Mouse (Mus musculus): ENCODE data around the gene Drc7. TPM values are rescaled to one million over a fixed set of nuclear protein-coding genes. Genes with fewer than 3 reads are reported as not detected.

Gene Drc7
- polyA plus RNA-seq, 1 experiment from 2014 or later = 2.4 TPM

DNA sequence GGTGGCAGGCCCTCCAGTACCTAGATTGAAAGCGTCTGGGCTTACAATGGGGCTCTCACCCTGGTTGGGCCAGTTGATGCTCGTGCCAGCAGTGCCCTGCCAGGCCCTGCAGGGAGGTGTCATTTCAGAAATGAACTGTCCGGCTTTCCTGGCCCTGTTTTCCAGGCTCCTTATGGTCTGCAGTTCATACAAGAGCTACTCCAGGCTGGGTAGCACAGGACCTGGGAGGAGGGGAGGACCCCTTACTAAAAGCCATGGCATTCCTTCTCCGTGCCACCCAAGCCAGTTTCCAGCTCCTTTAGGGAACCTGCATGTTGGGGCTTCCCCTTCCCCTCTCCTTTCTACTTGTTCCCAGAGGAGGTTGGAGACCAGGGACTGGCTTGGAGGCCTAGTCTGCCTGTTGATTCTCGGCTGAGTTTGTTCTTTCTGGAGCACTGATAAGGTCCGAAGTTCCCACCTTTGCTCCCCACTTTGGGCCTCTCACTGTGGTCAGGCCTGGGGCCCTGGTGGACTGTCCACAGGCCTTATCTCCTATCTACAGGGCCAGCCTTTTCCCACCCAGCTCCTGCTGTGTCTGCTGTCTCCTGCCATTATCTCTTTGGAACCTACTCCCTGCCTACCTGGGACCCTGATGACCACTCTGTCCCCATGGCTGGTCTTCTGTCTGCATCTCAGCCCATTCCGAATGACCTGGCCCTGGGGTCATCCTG lies 30.7 kb downstream of the Drc7 start:
- H3K4me3 ChIP-seq (replicated peaks) = no peak overlapping the region
- H3K9me3 ChIP-seq (replicated peaks) = no peaks in the 10 kb centered on the region
- H3K27me3 ChIP-seq = no peaks in the 10 kb centered on the region
- H3K27ac ChIP-seq (replicated peaks) = no peak overlapping the region
- peaks cover 52% of the 10 kb centered on the region for H3K36me3 ChIP-seq
- 91% methylated on average over 7 of the region's 7 CpGs for WGBS
- no peak overlapping the region for H3K4me2 ChIP-seq (replicated peaks)
- H3K9ac ChIP-seq = no peak overlapping the region
- ATAC-seq (ENCODE audit: insufficient number of reproducible peaks, low FRiP score, low TSS enrichment, low read depth) = no peak
- H3K4me1 ChIP-seq = peaks cover 13% of the 10 kb centered on the region

DNA sequence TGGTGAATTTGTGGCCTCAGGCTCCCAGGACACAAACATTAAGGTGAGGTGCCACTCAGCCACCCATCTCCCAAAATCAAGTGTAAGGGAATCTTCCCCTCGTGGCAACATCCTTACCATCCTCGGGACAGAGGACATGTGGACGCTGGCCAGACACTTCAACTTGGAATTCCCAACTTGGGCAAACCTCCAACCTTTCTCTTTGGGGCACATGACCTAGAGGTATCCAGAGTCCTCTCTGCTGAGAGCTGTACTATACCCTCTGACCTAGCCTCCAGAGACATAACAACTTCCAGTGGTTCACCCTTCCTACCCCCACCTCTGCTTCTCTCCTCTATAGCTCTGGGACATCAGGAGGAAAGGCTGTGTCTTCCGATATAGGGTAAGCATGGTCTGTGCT lies 38.7 kb downstream of the Drc7 start:
- ATAC-seq (ENCODE audit: insufficient number of reproducible peaks, low FRiP score, low TSS enrichment, low read depth) = no peak
- Histone ChIP-seq H3K4me3 (replicated peaks) (no peak overlapping the region), H3K9ac (no peak overlapping the region), H3K4me1 (no peaks in the 10 kb centered on the region), H3K27me3 (no peaks in the 10 kb centered on the region), H3K27ac (replicated peaks) (no peak overlapping the region), H3K36me3 (peaks cover 88% of the 10 kb centered on the region), H3K9me3 (replicated peaks) (no peaks in the 10 kb centered on the region), H3K4me2 (replicated peaks) (no peak overlapping the region)
- WGBS = 89% methylated on average over 4 of the region's 4 CpGs

DNA sequence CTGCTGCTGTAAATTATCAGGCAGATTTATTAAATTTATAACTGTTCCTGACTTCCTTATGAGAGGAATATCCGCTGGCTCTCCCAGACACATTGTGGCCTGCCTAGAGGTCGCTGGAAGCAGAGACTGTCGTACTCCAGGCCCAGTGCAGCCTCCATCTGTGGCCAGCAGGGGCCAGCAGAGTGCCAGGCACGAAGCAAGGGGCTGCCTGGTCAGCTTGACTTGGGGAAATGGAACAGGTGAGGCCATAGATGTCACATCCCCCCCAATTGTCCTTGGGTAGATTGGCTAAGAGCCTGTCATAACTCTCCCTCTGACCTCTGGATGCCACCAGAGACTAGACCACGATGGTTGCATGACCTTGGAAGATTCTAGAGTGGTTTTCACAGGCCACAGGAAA lies 44.1 kb downstream of the Drc7 start:
- no peak overlapping the region for H3K27ac ChIP-seq (replicated peaks)
- 0 out of 2 replicates have a peak, but pooled peaks have one; percentile 24 for ATAC-seq (ENCODE audit: insufficient number of reproducible peaks, low FRiP score, low TSS enrichment, low read depth)
- no peak overlapping the region for H3K9ac ChIP-seq
- H3K36me3 ChIP-seq = peaks cover 74% of the 10 kb centered on the region
- H3K9me3 ChIP-seq (replicated peaks) = no peaks in the 10 kb centered on the region
- H3K4me2 ChIP-seq (replicated peaks) = no peak overlapping the region
- H3K4me1 ChIP-seq = no peaks in the 10 kb centered on the region
- no peaks in the 10 kb centered on the region for H3K27me3 ChIP-seq
- H3K4me3 ChIP-seq (replicated peaks) = no peak overlapping the region
- WGBS = 18% methylated on average over 5 of the region's 5 CpGs

DNA sequence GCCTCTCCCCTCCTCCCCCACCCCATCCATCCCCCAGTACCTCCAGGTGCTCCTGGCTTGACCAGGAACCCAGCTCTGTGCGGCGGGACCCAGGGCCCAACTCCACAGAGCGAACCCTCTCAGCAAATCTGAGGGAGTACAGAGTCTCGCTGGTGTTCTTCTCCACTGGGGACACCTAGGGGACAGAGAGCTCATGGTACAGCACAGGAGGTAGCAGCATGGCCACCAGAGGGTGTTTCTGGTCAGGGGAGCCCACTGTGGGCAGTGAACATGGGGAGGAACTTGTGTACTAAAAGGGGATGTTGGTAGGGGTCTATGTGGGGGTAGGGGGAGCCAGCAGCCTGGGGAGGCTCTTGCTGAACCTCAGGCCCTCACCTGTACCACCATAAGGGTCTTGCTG lies 47.1 kb downstream of the Drc7 start:
- ATAC-seq (ENCODE audit: insufficient number of reproducible peaks, low FRiP score, low TSS enrichment, low read depth) = no peak
- H3K4me1 ChIP-seq = no peaks in the 10 kb centered on the region
- no peaks in the 10 kb centered on the region for H3K27me3 ChIP-seq
- no peak overlapping the region for H3K4me3 ChIP-seq (replicated peaks)
- no peak overlapping the region for H3K27ac ChIP-seq (replicated peaks)
- no peak overlapping the region for H3K4me2 ChIP-seq (replicated peaks)
- H3K9me3 ChIP-seq (replicated peaks) = no peaks in the 10 kb centered on the region
- 85% methylated on average over 4 of the region's 4 CpGs for WGBS
- H3K36me3 ChIP-seq = peaks cover 52% of the 10 kb centered on the region
- no peak overlapping the region for H3K9ac ChIP-seq

DNA sequence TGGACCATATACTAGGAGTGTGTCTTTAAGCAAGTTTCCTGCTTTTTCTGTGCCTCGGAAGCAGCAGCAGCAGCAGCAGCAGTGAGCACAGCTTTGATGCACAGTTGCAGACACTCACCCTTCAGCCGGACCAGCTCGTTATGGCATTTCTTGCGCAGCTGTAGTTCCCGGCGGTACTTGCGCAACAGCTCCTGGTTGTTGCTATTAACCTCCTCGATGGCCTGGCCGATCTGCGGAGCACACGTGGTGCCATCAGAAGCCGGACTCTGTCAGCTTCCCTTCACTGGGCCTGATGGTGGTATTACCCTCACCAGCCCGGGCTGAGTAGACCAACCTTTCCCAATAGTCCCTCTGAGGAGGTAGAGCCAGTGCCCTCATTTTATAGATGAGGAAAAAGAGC lies 52.4 kb downstream of the Drc7 start:
- no peak overlapping the region for H3K4me3 ChIP-seq (replicated peaks)
- no peaks in the 10 kb centered on the region for H3K4me1 ChIP-seq
- H3K9ac ChIP-seq = no peak overlapping the region
- no peak overlapping the region for H3K4me2 ChIP-seq (replicated peaks)
- peaks cover 10% of the 10 kb centered on the region for H3K36me3 ChIP-seq
- H3K27me3 ChIP-seq = no peaks in the 10 kb centered on the region
- ATAC-seq (ENCODE audit: insufficient number of reproducible peaks, low FRiP score, low TSS enrichment, low read depth) = no peak
- 88% methylated on average over 13 of the region's 13 CpGs for WGBS
- H3K27ac ChIP-seq (replicated peaks) = no peak overlapping the region
- H3K9me3 ChIP-seq (replicated peaks) = no peaks in the 10 kb centered on the region

DNA sequence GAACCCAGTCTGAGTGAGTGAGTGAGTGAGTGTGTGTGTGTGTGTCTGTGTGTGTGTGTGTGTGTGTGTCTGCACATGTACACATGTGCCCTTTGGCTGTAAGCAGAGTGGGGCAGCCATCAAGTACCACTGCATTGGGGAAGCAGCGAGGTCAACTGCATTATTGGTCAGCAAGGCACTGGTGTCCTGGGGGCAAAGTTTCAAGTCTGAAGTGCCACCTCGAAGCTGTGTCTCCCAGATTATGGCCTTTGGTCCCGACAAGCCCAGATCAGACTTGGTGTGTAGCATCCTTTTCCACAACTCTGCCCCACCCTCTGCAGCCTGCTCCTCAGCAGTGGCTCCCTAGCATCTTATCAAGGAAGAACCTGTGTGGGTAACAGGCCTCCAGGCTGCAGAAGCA lies 57.7 kb downstream of the Drc7 start:
- 86% methylated on average over 3 of the region's 3 CpGs for WGBS

DNA sequence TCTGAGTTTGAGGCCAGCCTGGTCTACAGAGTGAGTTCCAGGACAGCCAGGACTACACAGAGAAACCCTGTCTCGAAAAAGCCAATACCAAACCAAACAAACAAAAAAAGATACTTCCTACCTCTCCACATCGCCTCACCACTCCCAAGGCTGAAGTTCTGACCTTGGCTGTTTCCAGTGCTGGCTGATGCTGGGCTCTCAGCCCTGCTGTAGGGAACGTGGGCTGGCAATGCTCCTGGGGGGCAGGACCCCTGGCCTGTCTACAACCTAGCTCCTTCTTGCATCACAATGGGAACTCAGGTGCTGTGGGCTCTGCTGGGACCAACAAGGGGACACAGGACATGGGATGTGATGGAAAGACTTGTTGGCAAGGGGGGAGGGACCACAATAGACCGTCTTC lies 58.2 kb downstream of the Drc7 start:
- H3K4me3 ChIP-seq (replicated peaks) = no peak overlapping the region
- H3K9ac ChIP-seq = no peak overlapping the region
- no peak overlapping the region for H3K4me2 ChIP-seq (replicated peaks)
- no peaks in the 10 kb centered on the region for H3K27me3 ChIP-seq
- H3K9me3 ChIP-seq (replicated peaks) = no peaks in the 10 kb centered on the region
- peaks cover 3% of the 10 kb centered on the region; the same call in 1 of the 2 replicates for H3K36me3 ChIP-seq
- 69% methylated on average over 4 of the region's 4 CpGs for WGBS
- no peak overlapping the region for H3K27ac ChIP-seq (replicated peaks)
- no peaks in the 10 kb centered on the region for H3K4me1 ChIP-seq
- ATAC-seq (ENCODE audit: insufficient number of reproducible peaks, low FRiP score, low TSS enrichment, low read depth) = no peak

More for the DNA sequence above, 57.7 kb downstream of the Drc7 start:
- no peak for ATAC-seq (ENCODE audit: insufficient number of reproducible peaks, low FRiP score, low TSS enrichment, low read depth)
- Histone ChIP-seq H3K4me3 (replicated peaks) (no peak overlapping the region), H3K4me2 (replicated peaks) (no peak overlapping the region), H3K4me1 (no peaks in the 10 kb centered on the region), H3K36me3 (peaks cover 3% of the 10 kb centered on the region), H3K9me3 (replicated peaks) (no peaks in the 10 kb centered on the region), H3K27ac (replicated peaks) (no peak overlapping the region), H3K27me3 (no peaks in the 10 kb centered on the region), H3K9ac (no peak overlapping the region)

DNA sequence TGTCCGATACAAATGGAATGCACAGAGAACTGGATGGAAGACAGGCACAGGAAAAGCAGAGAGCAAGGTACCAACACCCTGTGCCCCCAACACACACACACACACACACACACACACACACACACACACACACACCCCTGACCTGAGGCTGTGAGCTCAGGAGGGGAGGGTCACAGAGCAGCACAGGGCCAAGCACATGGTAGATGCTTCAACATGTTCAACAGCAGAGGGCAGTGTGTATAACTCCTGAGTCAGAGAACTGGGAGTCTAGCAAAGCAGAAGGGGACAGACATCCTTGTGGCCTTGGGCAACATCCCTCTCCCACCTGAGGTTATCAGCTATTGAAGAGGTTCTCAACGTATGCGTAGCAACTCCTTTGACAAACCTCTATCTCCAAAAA lies 58.8 kb downstream of the Drc7 start:
- no peak overlapping the region for H3K4me2 ChIP-seq (replicated peaks)
- H3K9me3 ChIP-seq (replicated peaks) = no peaks in the 10 kb centered on the region
- H3K27ac ChIP-seq (replicated peaks) = no peak overlapping the region
- 56% methylated on average over 3 of the region's 3 CpGs for WGBS
- no peaks in the 10 kb centered on the region for H3K36me3 ChIP-seq
- ATAC-seq (ENCODE audit: insufficient number of reproducible peaks, low FRiP score, low TSS enrichment, low read depth) = no peak
- no peaks in the 10 kb centered on the region for H3K4me1 ChIP-seq
- H3K4me3 ChIP-seq (replicated peaks) = no peak overlapping the region
- no peaks in the 10 kb centered on the region for H3K27me3 ChIP-seq
- no peak overlapping the region for H3K9ac ChIP-seq

DNA sequence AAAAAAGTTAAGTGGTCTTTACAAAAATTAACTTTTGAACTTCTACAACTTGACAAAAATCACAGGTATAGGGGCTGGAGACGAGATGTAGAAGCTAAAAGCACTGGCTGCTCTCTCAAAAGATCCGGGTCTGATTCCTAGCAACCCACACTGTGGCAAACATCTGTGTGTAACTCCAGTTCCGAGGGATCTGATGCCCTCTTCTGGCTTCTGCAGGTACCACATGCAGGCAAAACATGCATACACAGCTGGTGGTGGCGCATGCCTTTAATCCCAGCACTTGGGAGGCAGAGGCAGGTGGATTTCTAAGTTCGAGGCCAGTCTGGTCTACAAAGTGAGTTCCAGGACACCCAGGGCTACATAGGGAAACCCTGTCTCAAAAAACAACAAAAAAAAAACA lies 68.6 kb downstream of the Drc7 start:
- 89% methylated on average over 5 of the region's 5 CpGs for WGBS
- Histone ChIP-seq H3K27ac (replicated peaks) (no peak overlapping the region), H3K9me3 (replicated peaks) (no peaks in the 10 kb centered on the region), H3K9ac (no peak overlapping the region), H3K4me1 (no peaks in the 10 kb centered on the region), H3K36me3 (peaks cover 17% of the 10 kb centered on the region), H3K27me3 (no peaks in the 10 kb centered on the region), H3K4me2 (replicated peaks) (no peak overlapping the region), H3K4me3 (replicated peaks) (no peak overlapping the region)
- ATAC-seq (ENCODE audit: insufficient number of reproducible peaks, low FRiP score, low TSS enrichment, low read depth) = no peak

DNA sequence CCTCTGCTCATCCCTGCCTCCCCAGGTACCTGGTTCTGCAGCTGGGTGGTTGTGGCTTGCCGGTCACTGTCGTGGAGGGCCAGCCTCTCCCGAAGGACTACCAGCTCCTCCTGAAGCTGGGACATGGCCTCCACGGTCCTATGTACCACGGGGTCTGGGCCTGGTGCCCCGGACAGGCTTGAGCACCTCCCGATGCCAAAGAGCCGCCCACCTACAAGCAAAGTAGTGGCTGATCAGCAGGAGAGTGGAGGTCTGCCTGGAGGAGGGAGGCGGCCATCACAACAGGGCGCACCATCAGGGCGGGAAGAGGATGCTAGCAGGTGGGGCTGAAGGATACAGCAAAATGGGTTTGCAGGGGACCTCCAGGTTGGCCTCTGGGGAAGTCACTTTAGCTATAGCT lies 71.6 kb downstream of the Drc7 start:
- Histone ChIP-seq H3K4me1 (no peaks in the 10 kb centered on the region), H3K27me3 (no peaks in the 10 kb centered on the region), H3K4me3 (replicated peaks) (no peak overlapping the region), H3K27ac (replicated peaks) (no peak overlapping the region), H3K9me3 (replicated peaks) (no peaks in the 10 kb centered on the region), H3K9ac (no peak overlapping the region), H3K36me3 (peaks cover 17% of the 10 kb centered on the region), H3K4me2 (replicated peaks) (no peak overlapping the region)
- 90% methylated on average over 11 of the region's 11 CpGs for WGBS
- no peak for ATAC-seq (ENCODE audit: insufficient number of reproducible peaks, low FRiP score, low TSS enrichment, low read depth)

DNA sequence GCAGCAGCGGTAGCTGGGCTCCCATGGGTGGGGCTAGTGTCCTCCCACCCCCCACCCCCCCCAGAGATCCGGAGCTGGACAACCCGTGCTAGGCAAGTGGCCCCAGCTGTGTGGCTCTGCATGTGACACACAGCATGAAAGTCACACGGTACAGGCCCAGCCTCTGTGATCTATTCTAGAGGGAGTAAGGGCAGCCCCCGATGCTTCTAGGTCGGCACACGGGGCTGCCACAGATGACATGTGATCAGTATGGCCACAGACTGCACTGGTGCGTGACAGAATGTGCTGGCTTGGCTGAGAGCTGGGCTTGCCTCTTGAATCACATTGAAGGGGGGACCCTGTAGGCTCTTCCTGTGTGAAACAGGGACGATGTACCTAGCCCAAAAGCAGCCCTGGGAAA lies 72.8 kb downstream of the Drc7 start:
- Histone ChIP-seq H3K9ac (no peak overlapping the region), H3K4me1 (no peaks in the 10 kb centered on the region), H3K4me3 (replicated peaks) (no peak overlapping the region), H3K27me3 (no peaks in the 10 kb centered on the region), H3K27ac (replicated peaks) (no peak overlapping the region), H3K36me3 (peaks cover 20% of the 10 kb centered on the region), H3K9me3 (replicated peaks) (no peaks in the 10 kb centered on the region), H3K4me2 (replicated peaks) (no peak overlapping the region)
- WGBS = 62% methylated on average over 9 of the region's 9 CpGs
- no peak for ATAC-seq (ENCODE audit: insufficient number of reproducible peaks, low FRiP score, low TSS enrichment, low read depth)
